Mouse (Mus musculus) limb, embryonic 10.5 days (tissue): Measurements from ENCODE around the gene Phex. TPM values are rescaled to one million over a fixed set of nuclear protein-coding genes. Genes with fewer than 3 reads are reported as not detected.

Experiments
- DNase-seq: peaks from one replicate; pipeline ENCODE4 v3.0.0-alpha.2; 2017; ENCODE audit warnings: low spot score
- H3K27ac ChIP-seq: fragments of 300-500 bp; sonication (generic); 2 replicates; pipeline ENCODE4 v1.5.1; 2016; ENCODE audit warnings: mild to moderate bottlenecking
- H3K27me3 ChIP-seq: fragments of 300-500 bp; sonication (generic); 2 replicates; pipeline ENCODE4 v1.6.1; 2016; ENCODE audit warnings: low read depth, mild to moderate bottlenecking; ENCODE audit not compliant: poor library complexity, severe bottlenecking
- H3K36me3 ChIP-seq: fragments of 300-500 bp; sonication (generic); 2 replicates; pipeline ENCODE4 v1.6.1; 2016; ENCODE audit warnings: mild to moderate bottlenecking, moderate library complexity
- H3K4me1 ChIP-seq: fragments of 300-500 bp; sonication (generic); 2 replicates; pipeline ENCODE4 v1.6.1; 2016
- H3K4me3 ChIP-seq: fragments of 300-500 bp; sonication (generic); 2 replicates; pipeline ENCODE4 v1.5.1; 2016; ENCODE audit warnings: mild to moderate bottlenecking, moderate library complexity
- H3K9me3 ChIP-seq: fragments of 300-500 bp; sonication (generic); replicated peaks from 2 replicates; pipeline ENCODE4 v1.6.1; 2016; ENCODE audit warnings: mild to moderate bottlenecking
- WGBS: fragments of 180-500 bp; shearing (Covaris S2); methylation state at CpG from one replicate; pipeline ENCODE4 v1.1.7; 2016; 5-methylcytosine and 5-hydroxymethylcytosine counted together
- polyA plus RNA-seq: library from polyadenylated mRNA; unstranded; fragments of >200 nt; fragmentation: Nextera tagmentation; extraction: Ambion mirVana; gene quantifications from 2 replicates; pipeline ENCODE4 v1.2.1, GENCODE M21; 2016

Gene Phex
- polyA plus RNA-seq, 1 experiment from 2014 or later = 0.18 TPM

DNA sequence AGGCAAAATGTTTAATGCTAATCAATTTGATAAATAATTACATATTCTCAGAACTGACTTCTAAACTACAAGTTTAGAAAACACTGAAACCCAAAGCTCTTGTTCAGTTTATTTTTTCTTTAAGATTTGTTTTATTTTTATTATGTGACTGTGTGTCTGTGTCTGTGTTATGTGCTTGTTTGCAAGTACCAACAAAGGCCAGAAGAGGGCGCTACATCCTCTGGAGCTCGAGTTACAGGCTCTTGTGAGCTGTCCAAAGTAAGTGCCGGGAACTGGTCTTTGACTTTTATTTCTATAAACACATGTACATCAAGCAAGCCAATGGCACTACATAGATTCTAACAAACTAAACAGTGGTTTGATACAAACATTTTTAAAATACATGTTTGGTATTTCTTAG, 41.2 kb downstream of the Phex start:
- Histone ChIP-seq H3K9me3 (no peaks in the 10 kb centered on the region), H3K27me3 (peaks cover 13% of the 10 kb centered on the region; the same call in 1 of the 2 replicates), H3K36me3 (no peaks in the 10 kb centered on the region), H3K27ac (no peak overlapping the region), H3K4me3 (no peak overlapping the region), H3K4me1 (no peaks in the 10 kb centered on the region)
- DNase-seq = no peak
- 57% methylated on average over 3 of the region's 3 CpGs for WGBS

DNA sequence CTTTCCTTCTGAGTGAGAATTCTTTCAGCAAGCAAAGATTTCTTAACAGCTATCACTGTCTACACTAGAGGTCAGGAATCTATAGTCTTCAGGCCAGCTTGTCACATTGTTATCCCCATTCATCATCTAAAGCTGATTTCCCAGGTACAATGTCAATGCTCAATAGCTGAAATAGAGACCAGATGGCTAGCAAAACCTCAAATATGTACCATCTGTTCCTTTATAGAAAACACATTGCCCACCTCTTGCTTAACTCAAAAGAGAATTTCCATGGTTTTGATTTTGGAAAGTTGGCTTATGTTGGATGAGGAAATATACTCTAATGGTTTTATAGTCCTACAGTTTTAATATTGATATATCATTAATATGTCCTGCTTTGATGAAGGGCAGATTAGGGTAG, 45.9 kb downstream of the Phex start:
- no peak for DNase-seq

DNA sequence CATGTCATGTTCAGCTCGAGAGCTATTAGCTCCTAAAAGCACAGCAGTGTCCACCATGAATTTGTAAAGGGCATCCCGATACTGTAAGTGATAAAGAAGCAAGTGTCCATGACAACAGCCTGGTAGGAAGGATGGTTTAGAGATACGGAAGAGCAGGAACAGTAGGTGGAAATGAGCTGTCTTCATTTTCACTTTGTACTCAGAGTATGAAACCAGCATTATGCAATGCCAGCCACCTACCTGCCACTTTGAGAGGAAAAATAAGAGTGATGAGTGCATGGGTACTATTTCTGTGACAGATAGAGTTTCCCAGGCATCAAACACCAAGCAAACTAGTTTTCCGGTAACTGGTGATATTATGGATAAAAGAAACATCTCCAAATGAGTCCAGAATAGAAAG, 59.6 kb downstream of the Phex start:
- Histone ChIP-seq H3K27me3 (peaks cover 31% of the 10 kb centered on the region), H3K36me3 (no peaks in the 10 kb centered on the region), H3K9me3 (no peaks in the 10 kb centered on the region), H3K27ac (no peak overlapping the region), H3K4me1 (no peaks in the 10 kb centered on the region), H3K4me3 (no peak overlapping the region)
- DNase-seq = no peak
- 88% methylated on average over 4 of the region's 4 CpGs for WGBS

More for the DNA sequence above, 45.9 kb downstream of the Phex start:
- no peaks in the 10 kb centered on the region for H3K4me1 ChIP-seq
- no peak overlapping the region for H3K27ac ChIP-seq
- no peak overlapping the region for H3K4me3 ChIP-seq
- H3K9me3 ChIP-seq = no peaks in the 10 kb centered on the region
- no peaks in the 10 kb centered on the region for H3K36me3 ChIP-seq
- H3K27me3 ChIP-seq = 0 out of 2 replicates have a peak, but pooled peaks cover 23% of the 10 kb centered on the region

DNA sequence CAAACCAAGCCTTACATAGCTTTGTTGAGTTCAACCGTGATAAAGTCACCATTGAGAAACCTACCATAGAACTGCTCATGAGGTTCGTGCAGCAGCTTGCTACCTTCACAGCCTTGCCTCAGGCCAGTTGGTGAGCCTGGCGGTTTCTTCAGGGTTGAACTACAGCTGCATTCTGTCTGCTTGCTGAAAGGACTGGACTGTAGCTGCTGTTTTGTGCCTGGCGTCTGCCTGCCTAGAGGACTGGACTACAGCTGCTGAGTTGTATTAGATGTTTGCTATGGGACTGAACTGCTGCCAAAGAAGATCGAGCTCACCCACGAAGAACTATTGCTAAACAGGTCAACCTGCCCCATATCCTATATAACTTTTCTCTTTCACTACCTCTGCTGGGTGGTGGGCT, 68.9 kb downstream of the Phex start:
- H3K9me3 ChIP-seq = no peaks in the 10 kb centered on the region
- WGBS = 94% methylated on average over 6 of the region's 6 CpGs
- no peak overlapping the region for H3K4me3 ChIP-seq
- peaks cover 24% of the 10 kb centered on the region; the same call in 1 of the 2 replicates for H3K27me3 ChIP-seq
- H3K36me3 ChIP-seq = no peaks in the 10 kb centered on the region
- H3K4me1 ChIP-seq = no peaks in the 10 kb centered on the region
- no peak for DNase-seq
- H3K27ac ChIP-seq = no peak overlapping the region

DNA sequence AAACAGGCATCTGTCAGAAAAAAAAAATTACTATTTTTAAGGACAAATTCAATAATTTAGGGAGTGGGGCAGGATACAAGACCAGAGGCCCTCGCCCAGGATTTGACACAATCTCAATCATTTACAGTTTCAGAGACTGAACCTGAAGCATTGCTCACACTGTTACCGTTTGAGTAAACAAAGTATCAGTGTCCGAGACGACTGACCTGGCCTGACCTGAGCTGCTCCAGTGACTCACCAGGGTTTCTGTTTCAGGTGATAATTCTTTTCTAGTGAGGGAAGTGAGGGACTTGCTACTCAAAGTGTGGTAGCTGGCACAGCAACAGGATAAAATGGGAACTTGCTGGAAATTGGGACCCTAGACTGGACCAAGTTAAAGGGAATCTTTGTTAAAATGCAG, 80.4 kb downstream of the Phex start:
- WGBS = 38% methylated on average over 4 of the region's 4 CpGs
- Histone ChIP-seq H3K27me3 (peaks cover 37% of the 10 kb centered on the region), H3K36me3 (no peaks in the 10 kb centered on the region), H3K4me3 (no peak overlapping the region), H3K9me3 (no peaks in the 10 kb centered on the region), H3K27ac (no peak overlapping the region), H3K4me1 (no peaks in the 10 kb centered on the region)
- no peak for DNase-seq

DNA sequence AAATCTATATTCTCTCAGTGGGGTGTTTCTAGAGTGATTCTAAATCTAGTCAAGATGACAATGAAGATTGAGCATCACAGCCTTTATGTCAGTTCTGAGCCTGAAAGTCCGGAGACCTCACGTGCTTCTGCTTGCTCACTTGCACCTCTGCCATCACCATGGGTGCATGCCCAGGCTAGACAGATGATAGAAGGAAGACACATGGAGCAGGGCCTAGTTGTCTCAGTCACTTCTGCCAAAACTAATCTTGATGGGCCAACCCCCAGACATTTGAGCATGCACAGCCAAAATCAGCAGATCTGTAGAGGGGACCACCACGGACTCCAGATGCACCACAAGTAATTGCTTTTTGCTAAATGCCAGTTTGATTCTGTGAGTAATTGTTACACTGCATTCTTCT, 85.3 kb downstream of the Phex start:
- Histone ChIP-seq H3K4me1 (no peaks in the 10 kb centered on the region), H3K36me3 (no peaks in the 10 kb centered on the region), H3K4me3 (no peak overlapping the region), H3K27ac (no peak overlapping the region), H3K27me3 (peaks cover 27% of the 10 kb centered on the region), H3K9me3 (no peaks in the 10 kb centered on the region)
- WGBS = 91% methylated on average over 3 of the region's 3 CpGs
- DNase-seq = no peak

DNA sequence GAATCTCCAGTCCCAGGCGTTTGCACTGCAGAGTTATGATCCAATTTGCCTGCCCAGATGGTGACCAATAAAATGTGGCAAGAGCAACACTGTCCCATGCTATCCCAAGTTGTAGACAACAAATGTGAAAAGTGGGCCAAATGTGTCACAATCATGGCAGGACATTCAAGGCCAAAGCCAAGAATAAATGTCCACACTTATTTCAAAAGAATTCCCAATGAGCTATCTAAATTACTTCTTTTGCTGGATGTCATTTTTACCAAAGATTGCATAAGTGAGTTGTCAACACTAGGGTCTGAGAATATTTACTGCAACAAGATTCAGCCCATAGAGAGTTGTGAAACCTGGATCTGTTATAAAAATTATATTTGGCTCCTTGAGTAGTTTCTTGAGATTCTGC, 86.7 kb downstream of the Phex start:
- H3K4me1 ChIP-seq = no peaks in the 10 kb centered on the region
- WGBS = 71% methylated on average over 1 of the region's 1 CpGs
- H3K36me3 ChIP-seq = no peaks in the 10 kb centered on the region
- no peak for DNase-seq
- no peak overlapping the region for H3K4me3 ChIP-seq
- no peak overlapping the region for H3K27ac ChIP-seq
- H3K9me3 ChIP-seq = no peaks in the 10 kb centered on the region
- H3K27me3 ChIP-seq = peaks cover 14% of the 10 kb centered on the region

DNA sequence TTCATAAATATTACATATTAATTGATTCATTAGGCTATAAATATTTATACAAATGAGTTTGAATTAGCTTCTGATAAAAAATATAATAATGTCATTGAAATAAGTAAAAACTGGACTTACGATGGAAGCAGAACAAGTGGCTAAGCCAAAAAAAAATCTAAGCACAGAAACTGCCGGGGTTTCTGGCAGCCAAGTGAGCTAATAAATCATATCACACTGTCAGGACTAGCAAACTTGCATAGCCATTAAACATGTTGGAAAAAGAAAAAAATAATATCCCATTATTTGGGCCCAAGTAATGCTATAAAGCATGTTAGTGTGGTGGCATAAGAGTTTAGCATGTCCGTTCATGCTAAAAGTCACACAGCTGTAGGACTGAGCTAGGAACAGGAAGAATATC, 87.4 kb downstream of the Phex start:
- no peaks in the 10 kb centered on the region for H3K9me3 ChIP-seq
- H3K36me3 ChIP-seq = no peaks in the 10 kb centered on the region
- no peak overlapping the region for H3K4me3 ChIP-seq
- no peak for DNase-seq
- 91% methylated on average over 3 of the region's 3 CpGs for WGBS
- no peak overlapping the region for H3K27ac ChIP-seq
- H3K4me1 ChIP-seq = no peaks in the 10 kb centered on the region
- H3K27me3 ChIP-seq = peaks cover 12% of the 10 kb centered on the region

DNA sequence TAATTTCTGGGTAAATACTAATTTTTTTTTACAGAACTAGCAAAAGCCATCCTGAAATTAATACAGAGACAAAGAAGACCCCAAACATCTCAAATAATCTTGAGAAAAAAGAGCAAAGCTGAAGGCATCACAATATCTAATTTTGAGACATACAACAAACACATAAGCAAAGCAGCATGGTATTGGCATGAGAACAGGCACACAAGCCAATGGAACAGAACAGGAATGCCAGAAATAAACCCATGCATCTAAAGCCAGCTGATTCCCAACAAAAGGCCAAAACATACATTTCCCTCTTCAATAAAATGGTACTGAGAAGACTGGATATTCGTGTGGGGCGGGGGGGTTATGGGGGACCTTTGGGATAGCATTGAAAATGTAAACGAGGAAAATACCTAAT, 90.7 kb downstream of the Phex start:
- Histone ChIP-seq H3K4me1 (no peaks in the 10 kb centered on the region), H3K4me3 (no peak overlapping the region), H3K27me3 (no peaks in the 10 kb centered on the region; the same call in 1 of the 2 replicates), H3K27ac (no peak overlapping the region), H3K36me3 (no peaks in the 10 kb centered on the region), H3K9me3 (no peaks in the 10 kb centered on the region)
- no peak for DNase-seq
- 90% methylated on average over 3 of the region's 3 CpGs for WGBS

DNA sequence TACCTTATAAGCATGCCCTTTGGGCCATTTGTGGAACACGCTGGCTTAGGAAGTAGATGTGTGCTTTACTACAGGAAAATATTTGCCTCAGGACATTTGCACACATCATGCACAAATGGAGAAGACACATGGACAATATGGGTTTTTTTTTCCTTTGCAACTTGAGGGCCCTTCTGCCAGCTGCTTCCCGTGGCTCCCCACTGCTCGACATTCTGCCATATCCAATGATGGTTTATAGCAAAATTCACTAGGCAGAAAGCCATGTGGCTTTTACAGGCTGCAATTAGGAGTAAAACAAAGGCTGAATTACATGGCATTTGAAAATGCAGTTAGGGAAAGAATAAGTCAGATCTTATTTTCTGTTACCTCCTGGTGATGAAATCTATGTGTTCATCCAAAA, 104.8 kb downstream of the Phex start:
- 85% methylated on average over 3 of the region's 3 CpGs for WGBS
- H3K27me3 ChIP-seq = peaks cover 12% of the 10 kb centered on the region
- no peaks in the 10 kb centered on the region for H3K36me3 ChIP-seq
- no peak for DNase-seq
- no peak overlapping the region for H3K27ac ChIP-seq
- no peak overlapping the region for H3K4me3 ChIP-seq
- no peaks in the 10 kb centered on the region for H3K4me1 ChIP-seq
- no peaks in the 10 kb centered on the region for H3K9me3 ChIP-seq

DNA sequence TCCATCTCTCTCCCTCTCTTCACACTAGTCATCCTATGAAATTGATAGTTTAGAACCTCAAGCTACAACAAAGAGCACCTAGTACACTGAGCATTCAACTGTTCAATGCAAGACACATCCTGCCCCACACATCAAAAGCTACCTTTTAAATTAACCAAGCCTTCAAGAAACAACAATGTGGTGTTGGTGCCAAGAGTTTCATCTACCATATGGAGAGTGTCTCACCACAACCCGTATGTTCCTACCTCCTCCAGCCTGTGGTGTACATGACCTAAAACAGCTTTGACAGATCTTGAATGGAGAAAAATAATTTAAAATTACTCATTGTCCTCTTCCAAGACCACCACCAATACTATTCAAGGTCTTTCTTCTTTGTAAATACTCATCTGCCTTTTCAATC, 106.9 kb downstream of the Phex start:
- WGBS = 74% methylated on average over 1 of the region's 1 CpGs

DNA sequence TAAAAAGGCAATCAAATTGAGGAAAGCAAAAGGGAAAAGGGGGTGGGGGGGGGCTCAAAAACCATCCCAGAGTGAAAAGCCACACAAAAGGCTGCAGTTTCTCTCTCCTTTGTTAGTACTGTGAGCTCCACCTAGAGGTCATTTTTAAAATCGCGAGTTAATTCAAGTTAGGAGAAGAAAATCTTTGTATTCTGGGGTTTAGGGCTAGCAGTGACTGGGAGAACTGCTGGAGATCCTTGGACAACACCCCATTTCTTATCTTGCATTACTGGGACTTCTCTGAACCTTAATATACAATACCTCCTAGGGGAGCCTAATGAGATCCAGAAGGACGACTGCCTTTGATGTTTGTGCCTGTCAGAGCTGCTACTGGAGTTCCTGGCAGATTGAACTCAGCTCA, 107.7 kb downstream of the Phex start:
- no peaks in the 10 kb centered on the region for H3K9me3 ChIP-seq
- 8% methylated on average over 3 of the region's 3 CpGs for WGBS
- no peak overlapping the region for H3K4me3 ChIP-seq
- H3K4me1 ChIP-seq = 0 out of 2 replicates have a peak, but pooled peaks cover 2% of the 10 kb centered on the region
- H3K27ac ChIP-seq = no peak overlapping the region
- no peaks in the 10 kb centered on the region for H3K36me3 ChIP-seq
- DNase-seq = peak; percentile 33
- peaks cover 22% of the 10 kb centered on the region for H3K27me3 ChIP-seq

More for the DNA sequence above, 106.9 kb downstream of the Phex start:
- Histone ChIP-seq H3K27ac (no peak overlapping the region), H3K36me3 (no peaks in the 10 kb centered on the region), H3K4me3 (no peak overlapping the region), H3K9me3 (no peaks in the 10 kb centered on the region), H3K27me3 (peaks cover 22% of the 10 kb centered on the region), H3K4me1 (0 out of 2 replicates have a peak, but pooled peaks cover 2% of the 10 kb centered on the region)
- DNase-seq = no peak

DNA sequence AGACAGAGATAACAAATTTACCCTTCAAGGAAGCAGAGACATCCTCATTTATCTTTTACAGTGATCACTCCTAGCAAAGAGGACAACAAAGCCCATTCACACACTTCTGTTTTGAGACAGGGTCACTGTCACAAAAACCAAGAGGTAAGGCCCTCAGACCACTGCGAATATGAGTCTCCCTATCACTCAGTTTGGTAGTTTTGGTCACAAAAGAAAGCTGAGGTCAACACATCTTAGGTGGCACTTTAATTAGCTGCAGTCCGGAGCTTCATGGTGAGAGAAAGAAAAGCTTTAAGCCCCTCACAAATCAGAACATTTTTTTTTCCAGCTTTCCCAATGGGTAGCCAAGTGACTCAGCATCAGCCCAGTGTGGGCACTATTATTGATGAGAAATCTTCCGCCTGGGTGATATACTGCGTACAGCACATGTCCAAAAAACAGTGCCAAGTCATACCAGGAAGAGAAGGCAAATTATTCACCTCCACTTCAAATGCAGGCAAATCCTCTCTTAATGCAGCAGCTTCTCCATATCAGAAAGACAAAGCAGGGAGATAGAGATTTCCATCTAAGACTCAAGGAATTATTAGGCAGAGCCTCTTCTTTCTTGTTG, 108.2 kb downstream of the Phex start:
- H3K27me3 ChIP-seq = peaks cover 22% of the 10 kb centered on the region
- peak; percentile 26 for DNase-seq
- no peak overlapping the region for H3K4me3 ChIP-seq
- H3K4me1 ChIP-seq = 0 out of 2 replicates have a peak, but pooled peaks cover 2% of the 10 kb centered on the region
- 52% methylated on average over 4 of the region's 4 CpGs for WGBS
- no peaks in the 10 kb centered on the region for H3K9me3 ChIP-seq
- no peak overlapping the region for H3K27ac ChIP-seq
- no peaks in the 10 kb centered on the region for H3K36me3 ChIP-seq

DNA sequence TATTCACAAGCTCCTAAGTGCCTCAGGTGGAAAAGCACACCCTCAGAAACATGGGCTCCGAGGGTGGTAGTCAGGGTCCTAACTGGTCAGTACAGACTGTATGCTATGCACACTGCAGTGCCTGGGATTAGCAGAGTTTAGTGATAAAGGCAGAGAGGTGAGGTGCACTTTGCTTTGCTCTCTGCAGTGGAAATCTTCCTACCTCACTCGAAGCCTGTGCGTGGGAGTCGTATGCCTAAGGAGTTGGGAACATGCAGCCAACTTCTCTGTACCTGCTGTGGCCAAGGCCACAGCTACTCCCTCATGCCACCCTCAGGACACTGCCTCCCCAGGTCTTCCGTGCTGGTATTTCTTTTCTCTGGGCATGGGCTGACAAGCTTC, 109.3 kb downstream of the Phex start:
- WGBS = 85% methylated on average over 5 of the region's 5 CpGs
- Histone ChIP-seq H3K4me1 (0 out of 2 replicates have a peak, but pooled peaks cover 2% of the 10 kb centered on the region), H3K36me3 (no peaks in the 10 kb centered on the region), H3K27me3 (peaks cover 22% of the 10 kb centered on the region), H3K27ac (no peak overlapping the region), H3K4me3 (no peak overlapping the region), H3K9me3 (no peaks in the 10 kb centered on the region)
- DNase-seq = no peak
